Mouse (Mus musculus) midbrain, postnatal 0 days (tissue): ENCODE results near the gene Ppp1r1c. TPM values are rescaled to one million over a fixed set of nuclear protein-coding genes. Genes with fewer than 3 reads are reported as not detected.

Experiments
- ATAC-seq: fragments of 200-750 bp; cut with Nextera tagmentation; 2 replicates; pipeline ENCODE4 v1.8.0; 2017; ENCODE audit warnings: moderate number of reproducible peaks, mild to moderate bottlenecking, moderate TSS enrichment, moderate library complexity; ENCODE audit not compliant: low FRiP score
- DNase-seq: peaks from one replicate; pipeline ENCODE4 v3.0.0-alpha.2; 2015; ENCODE audit warnings: low spot score
- H3K27ac ChIP-seq: fragments of 300-500 bp; sonication (generic); 2 replicates; pipeline ENCODE4 v1.5.1; 2014; ENCODE audit warnings: low read depth, mild to moderate bottlenecking, low read length, mixed read lengths
- H3K27me3 ChIP-seq: fragments of 300-500 bp; sonication (generic); 2 replicates; pipeline ENCODE4 v1.6.1; 2014; ENCODE audit warnings: low read length, control low read depth, mixed read lengths; ENCODE audit not compliant: insufficient read depth
- H3K36me3 ChIP-seq: fragments of 300-500 bp; sonication (generic); 2 replicates; pipeline ENCODE4 v1.6.1; 2014; ENCODE audit warnings: low read length, control low read depth, mixed read lengths; ENCODE audit not compliant: insufficient read depth
- H3K4me1 ChIP-seq: fragments of 300-500 bp; sonication (generic); 2 replicates; pipeline ENCODE4 v1.6.1; 2014; ENCODE audit warnings: mild to moderate bottlenecking, control low read depth, antibody characterized with exemption, low read length, mixed read lengths; ENCODE audit not compliant: insufficient read depth
- H3K4me2 ChIP-seq: fragments of 300-500 bp; sonication (generic); 2 replicates; pipeline ENCODE4 v1.6.1; 2014; ENCODE audit warnings: low read depth, mild to moderate bottlenecking, low read length, mixed read lengths; ENCODE audit not compliant: poor library complexity, severe bottlenecking
- H3K4me3 ChIP-seq: fragments of 300-500 bp; sonication (generic); 2 replicates; pipeline ENCODE4 v1.5.1; 2014; ENCODE audit warnings: low read depth, mild to moderate bottlenecking, low read length, moderate library complexity
- H3K9ac ChIP-seq: fragments of 300-500 bp; sonication (generic); replicated peaks from 2 replicates; pipeline ENCODE4 v1.6.1; 2014; ENCODE audit warnings: mild to moderate bottlenecking, low read length, moderate library complexity, mixed read lengths; ENCODE audit not compliant: poor library complexity, severe bottlenecking
- H3K9me3 ChIP-seq: fragments of 300-500 bp; sonication (generic); 2 replicates; pipeline ENCODE4 v1.6.1; 2016; ENCODE audit warnings: low read length, control low read depth
- CTCF ChIP-seq: IDR thresholded peaks from 2 replicates; pipeline ENCODE4 v1.5.1; 2016; ENCODE audit warnings: antibody characterized with exemption, mild to moderate bottlenecking
- WGBS: fragments of 180-500 bp; shearing (Covaris S2); extraction: QIAGEN DNeasy Blood & Tissue Kit; methylation state at CpG from one replicate; pipeline ENCODE4 v1.1.7; 2014; 5-methylcytosine and 5-hydroxymethylcytosine counted together
- polyA plus RNA-seq: library from polyadenylated mRNA; unstranded; fragments of >200 nt; fragmentation: Nextera tagmentation; extraction: Ambion mirVana; gene quantifications from 2 replicates; pipeline ENCODE4 v1.2.1, GENCODE M21; 2015
- total RNA-seq: library from RNA; depleted of rRNA; stranded (reverse); fragments of >200 nt; gene quantifications from 2 replicates; pipeline ENCODE4 v1.2.3, GENCODE M21; 2014

Gene Ppp1r1c
- total and polyA plus RNA-seq, 2 experiments from 2014 or later: 3.9 to 7.4 TPM

- Histone ChIP-seq H3K27ac (no peak overlapping the region), H3K9ac (no peak overlapping the region), H3K27me3 (no peaks in the 10 kb centered on the region), H3K4me1 (no peaks in the 10 kb centered on the region), H3K4me3 (no peak overlapping the region), H3K4me2 (no peak overlapping the region), H3K9me3 (no peaks in the 10 kb centered on the region), H3K36me3 (peaks cover 3% of the 10 kb centered on the region; the same call in 1 of the 2 replicates)
- DNase-seq (no peak), ATAC-seq (no peak)
- WGBS: 94% methylated on average over 3 of the region's 3 CpGs
- TF ChIP-seq CTCF: no peak
Measured at GRCm38 (mm10) chr2:79675266-79675665, 32.3 kb upstream of the Ppp1r1c start.

GRCm38 (mm10) chr2:79677663-79678257, 29.8 kb upstream of the Ppp1r1c start:
- no peaks in the 10 kb centered on the region for H3K9me3 ChIP-seq
- no peak for TF ChIP-seq CTCF
- ATAC-seq: no peak
- DNase-seq: no peak
- no peak overlapping the region for H3K4me2 ChIP-seq
- WGBS: 93% methylated on average over 1 of the region's 1 CpGs
- no peak overlapping the region for H3K27ac ChIP-seq
- H3K4me3 ChIP-seq: no peak overlapping the region
- H3K27me3 ChIP-seq: no peaks in the 10 kb centered on the region
- H3K4me1 ChIP-seq: no peaks in the 10 kb centered on the region
- H3K9ac ChIP-seq: no peak overlapping the region
- peaks cover 3% of the 10 kb centered on the region; the same call in 1 of the 2 replicates for H3K36me3 ChIP-seq

GRCm38 (mm10) chr2:79681672-79682071, 25.9 kb upstream of the Ppp1r1c start:
- 83% methylated on average over 4 of the region's 4 CpGs for WGBS
- no peak overlapping the region for H3K27ac ChIP-seq
- H3K4me1 ChIP-seq: no peaks in the 10 kb centered on the region
- TF ChIP-seq CTCF: no peak
- H3K36me3 ChIP-seq: no peaks in the 10 kb centered on the region
- H3K4me3 ChIP-seq: no peak overlapping the region
- no peaks in the 10 kb centered on the region for H3K27me3 ChIP-seq
- DNase-seq (no peak), ATAC-seq (no peak)
- no peaks in the 10 kb centered on the region for H3K9me3 ChIP-seq
- no peak overlapping the region for H3K9ac ChIP-seq
- H3K4me2 ChIP-seq: no peak overlapping the region

- Histone ChIP-seq H3K27ac (no peak overlapping the region), H3K4me1 (no peaks in the 10 kb centered on the region), H3K4me3 (no peak overlapping the region), H3K9me3 (no peaks in the 10 kb centered on the region), H3K36me3 (no peaks in the 10 kb centered on the region), H3K9ac (no peak overlapping the region), H3K27me3 (no peaks in the 10 kb centered on the region), H3K4me2 (no peak overlapping the region)
- ATAC-seq (no peak), DNase-seq (no peak)
- no peak for TF ChIP-seq CTCF
- WGBS: 73% methylated on average over 4 of the region's 4 CpGs
Measured at GRCm38 (mm10) chr2:79683258-79683657, 24.3 kb upstream of the Ppp1r1c start.

GRCm38 (mm10) chr2:79690838-79691237, 16.7 kb upstream of the Ppp1r1c start:
- no peak overlapping the region for H3K27ac ChIP-seq
- H3K27me3 ChIP-seq: no peaks in the 10 kb centered on the region
- no peak overlapping the region for H3K4me2 ChIP-seq
- DNase-seq: no peak
- no peak overlapping the region for H3K4me3 ChIP-seq
- H3K36me3 ChIP-seq: no peaks in the 10 kb centered on the region
- ATAC-seq: no peak
- H3K9ac ChIP-seq: no peak overlapping the region
- 82% methylated on average over 3 of the region's 3 CpGs for WGBS
- TF ChIP-seq CTCF: no peak
- no peaks in the 10 kb centered on the region for H3K4me1 ChIP-seq
- H3K9me3 ChIP-seq: no peaks in the 10 kb centered on the region

GRCm38 (mm10) chr2:79695190-79695589, 12.4 kb upstream of the Ppp1r1c start:
- ATAC-seq: no peak
- WGBS: 90% methylated on average over 4 of the region's 4 CpGs

More at GRCm38 (mm10) chr2:79695190-79695589, 12.4 kb upstream of the Ppp1r1c start:
- no peak for DNase-seq
- H3K4me1 ChIP-seq: no peaks in the 10 kb centered on the region
- H3K9me3 ChIP-seq: no peaks in the 10 kb centered on the region
- no peaks in the 10 kb centered on the region for H3K27me3 ChIP-seq
- H3K36me3 ChIP-seq: no peaks in the 10 kb centered on the region
- no peak overlapping the region for H3K9ac ChIP-seq
- no peak overlapping the region for H3K4me3 ChIP-seq
- no peak for TF ChIP-seq CTCF
- H3K27ac ChIP-seq: no peak overlapping the region
- no peak overlapping the region for H3K4me2 ChIP-seq
